Mouse (Mus musculus): ENCODE measurements around the gene Zyg11a.
A peak's percentile ranks its signal among the peaks of the same experiment; 100 is the strongest.
"Not testable (repeated sequence)": the region's sequence is repeated elsewhere in the genome, so short reads cannot be mapped to it uniquely, and the experiment has no call there.

Zyg11a gene

GRCm38 (mm10) chr4:108217332-108218179 is at the start of gene Zyg11a:
Gene Zyg11a (minus strand): TSS chr4:108218048.
- peak in 1 of 2 experiments; percentile 6 for DNase-seq

- DNase-seq: no peak
Observed at GRCm38 (mm10) chr4:108265774-108266173, 47.9 kb upstream of the Zyg11a start.

GRCm38 (mm10) chr4:108253317-108253716 is 35.5 kb upstream of the Zyg11a start:
- peak; percentile 8 to 21 for DNase-seq

- DNase-seq: no peak
Observed at GRCm38 (mm10) chr4:108250501-108250900, 32.7 kb upstream of the Zyg11a start.

- no peak for DNase-seq
Observed at GRCm38 (mm10) chr4:108249314-108249713, 31.5 kb upstream of the Zyg11a start.

- no peak for DNase-seq
Observed at GRCm38 (mm10) chr4:108233654-108234053, 15.8 kb upstream of the Zyg11a start.

GRCm38 (mm10) chr4:108225341-108225872 is 7.6 kb upstream of the Zyg11a start:
- DNase-seq: no peak

GRCm38 (mm10) chr4:108222507-108222906 is 4.7 kb upstream of the Zyg11a start:
- no peak for DNase-seq

- DNase-seq: no peak
Observed at GRCm38 (mm10) chr4:108219019-108219418, 1.2 kb upstream of the Zyg11a start.

- no peak for DNase-seq
Observed at GRCm38 (mm10) chr4:108213023-108213422, 4.8 kb downstream of the Zyg11a start.

GRCm38 (mm10) chr4:108204629-108205028 is 13.2 kb downstream of the Zyg11a start:
- DNase-seq: no peak

GRCm38 (mm10) chr4:108199236-108199635 is 18.6 kb downstream of the Zyg11a start:
- no peak for DNase-seq

- no peak for DNase-seq
Observed at GRCm38 (mm10) chr4:108196277-108196855, 21.5 kb downstream of the Zyg11a start.

- no peak for DNase-seq
Observed at GRCm38 (mm10) chr4:108192821-108193323, 25.0 kb downstream of the Zyg11a start.

- DNase-seq: no peak
Observed at GRCm38 (mm10) chr4:108182278-108182677, 35.6 kb downstream of the Zyg11a start.

- DNase-seq: no peak
Observed at GRCm38 (mm10) chr4:108168056-108168455, 49.8 kb downstream of the Zyg11a start.

- DNase-seq: no peak
Observed at GRCm38 (mm10) chr4:108166874-108167273, 51.0 kb downstream of the Zyg11a start.

GRCm38 (mm10) chr4:108165152-108165895 is 52.5 kb downstream of the Zyg11a start, which contains the start of gene Echdc2:
Gene Echdc2 (plus strand): TSS chr4:108165437.
- DNase-seq: peak; percentile 32 to 42

GRCm38 (mm10) chr4:108163291-108163690 is 54.6 kb downstream of the Zyg11a start:
- DNase-seq: no peak

GRCm38 (mm10) chr4:108161936-108162335 is 55.9 kb downstream of the Zyg11a start:
- DNase-seq: no peak

GRCm38 (mm10) chr4:108155141-108155540 is 62.7 kb downstream of the Zyg11a start:
- not testable (repeated sequence) for DNase-seq

- not testable (repeated sequence) for DNase-seq
Observed at GRCm38 (mm10) chr4:108145554-108145953, 72.3 kb downstream of the Zyg11a start.

- no peak for DNase-seq
Observed at GRCm38 (mm10) chr4:108144880-108145279, 73.0 kb downstream of the Zyg11a start, which contains the start of gene Scp2. Gene Scp2 (minus strand): TSS chr4:108144998.

Data from thymus, postnatal 36 days (tissue).